Mouse (Mus musculus) testis, adult 2 months (tissue): ENCODE results near the gene Olfr212.

Experiments
- CTCF ChIP-seq: fragments of 200-500 bp; IDR thresholded peaks from 2 replicates; pipeline ENCODE4 v1.5.1; 2012; ENCODE audit warnings: low read depth, mild to moderate bottlenecking, inconsistent platforms, low read length, moderate library complexity; ENCODE audit not compliant: control insufficient read depth, insufficient read depth, insufficient replicate concordance
- POLR2A ChIP-seq: fragments of 200-500 bp; IDR thresholded peaks from 2 replicates; pipeline ENCODE4 v1.6.1; 2012; ENCODE audit warnings: low read depth, mild to moderate bottlenecking, inconsistent platforms, low read length, moderate library complexity; ENCODE audit not compliant: control insufficient read depth

DNA sequence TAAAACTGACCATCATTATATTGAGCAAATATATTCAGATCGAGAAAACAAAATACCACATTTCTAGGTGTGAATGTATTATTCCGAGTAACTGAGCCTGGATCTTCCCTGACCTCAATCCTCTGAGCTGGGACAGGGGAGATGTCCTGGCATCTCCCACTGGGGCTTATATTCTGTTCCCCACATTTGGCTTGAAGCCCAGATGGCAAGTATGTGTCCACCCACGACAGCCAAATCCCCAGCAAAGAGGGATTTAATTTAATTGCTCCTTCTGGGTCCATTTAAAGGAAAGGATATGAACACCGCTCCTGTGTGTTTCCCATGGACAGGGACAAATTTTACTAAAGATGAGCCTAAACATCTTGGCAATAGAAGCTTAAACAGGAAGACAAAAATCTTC, 17.5 kb upstream of the Olfr212 start, which contains the start of gene Olfr211:
- TF ChIP-seq CTCF (no peak), POLR2A (no peak)
